Mouse (Mus musculus): Measurements from ENCODE around the gene Mpst. TPM values are rescaled to one million over a fixed set of nuclear protein-coding genes. Genes with fewer than 3 reads are reported as not detected.
A peak's percentile ranks its signal among the peaks of the same experiment; 100 is the strongest.

Mpst gene
- polyA plus RNA-seq, 1 experiment from 2014 or later, result 2.7 TPM

DNA sequence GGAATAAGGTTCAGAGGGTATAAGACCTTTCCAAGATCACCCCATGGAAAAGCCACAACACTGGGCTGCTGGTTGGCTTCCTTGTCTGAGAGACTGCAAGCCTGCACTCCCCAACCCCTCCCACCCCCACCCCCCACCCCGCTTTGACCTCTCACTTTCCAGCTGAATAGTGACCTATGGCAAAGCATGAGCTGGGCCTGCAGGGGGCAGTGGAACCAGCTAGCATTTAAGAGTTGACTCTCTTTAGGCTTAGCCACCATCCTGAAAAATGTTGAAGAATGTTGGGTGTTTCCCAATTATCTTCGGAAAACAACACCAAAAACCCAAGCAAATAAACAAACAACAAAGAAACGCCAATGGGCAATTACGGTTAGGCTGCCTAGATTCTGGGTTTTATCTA, 19.0 kb downstream of the Mpst start:
- 64% methylated on average over 4 of the region's 4 CpGs for WGBS
- peaks cover 4% of the 10 kb centered on the region; the same call in 1 of the 2 replicates for H3K4me1 ChIP-seq (replicated peaks; ENCODE audit: control insufficient read depth, insufficient read depth, low read length)
- no peak overlapping the region for H3K27ac ChIP-seq (ENCODE audit: low read depth, low read length)
- H3K4me3 ChIP-seq (ENCODE audit: low read depth, low read length), result no peak overlapping the region
- DNase-seq (ENCODE audit: low spot score) (no peak), ATAC-seq (replicated peaks; ENCODE audit: low FRiP score) (no peak)
- H3K27me3 ChIP-seq (ENCODE audit: control insufficient read depth, insufficient read depth, low read length), result no peaks in the 10 kb centered on the region
- no peaks in the 10 kb centered on the region for H3K9me3 ChIP-seq (ENCODE audit: control insufficient read depth, low read length)
- H3K36me3 ChIP-seq (ENCODE audit: control insufficient read depth, insufficient read depth, low read length), result no peaks in the 10 kb centered on the region
- H3K4me2 ChIP-seq (ENCODE audit: low read depth, low read length, severe bottlenecking), result no peak overlapping the region
- H3K9ac ChIP-seq (ENCODE audit: low read length), result no peak overlapping the region

- Histone ChIP-seq H3K36me3 (ENCODE audit: control insufficient read depth, insufficient read depth, low read length) (peaks cover 3% of the 10 kb centered on the region; the same call in 1 of the 2 replicates), H3K4me3 (ENCODE audit: low read depth, low read length) (peak within 1 kb of the TSS; percentile 67), H3K9ac (ENCODE audit: low read length) (peak within 1 kb of the TSS; percentile 65), H3K9me3 (ENCODE audit: control insufficient read depth, low read length) (no peaks in the 10 kb centered on the region), H3K27me3 (ENCODE audit: control insufficient read depth, insufficient read depth, low read length) (no peaks in the 10 kb centered on the region), H3K27ac (ENCODE audit: low read depth, low read length) (no peak within 1 kb of the TSS), H3K4me1 (replicated peaks; ENCODE audit: control insufficient read depth, insufficient read depth, low read length) (peaks cover 2% of the 10 kb centered on the region; the same call in 1 of the 2 replicates), H3K4me2 (ENCODE audit: low read depth, low read length, severe bottlenecking) (peak within 1 kb of the TSS; percentile 76)
- 2% methylated on average over 51 of the region's 52 CpGs for WGBS
- ATAC-seq (replicated peaks; ENCODE audit: low FRiP score), result peak; percentile 88
- peak; percentile 90 for DNase-seq (ENCODE audit: low spot score)
Observed at GRCm38 (mm10) chr15:78428391-78429138, 22.3 kb downstream of the Mpst start, which contains the start of gene Kctd17. TSS of gene Kctd17 (plus strand) at chr15:78428564.

DNA sequence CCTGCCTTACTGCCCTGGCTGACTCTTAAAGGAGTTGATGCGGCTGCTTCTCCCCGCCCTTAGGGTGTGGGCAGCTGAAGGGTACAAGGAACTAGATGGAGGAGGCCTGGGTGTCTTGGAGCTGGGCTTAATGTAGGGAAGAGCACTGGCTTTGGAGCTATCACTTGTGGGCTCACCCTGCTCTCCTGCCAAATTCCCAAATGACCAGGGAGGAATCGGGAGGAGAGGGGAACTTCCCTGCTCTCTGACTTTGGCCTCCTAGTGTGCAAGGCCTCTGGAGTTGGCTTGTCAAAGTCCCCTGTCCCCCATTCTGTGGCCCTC, 22.9 kb downstream of the Mpst start:
- H3K9ac ChIP-seq (ENCODE audit: low read length), result peak overlapping the region; percentile 65
- H3K27me3 ChIP-seq (ENCODE audit: control insufficient read depth, insufficient read depth, low read length), result no peaks in the 10 kb centered on the region
- H3K4me1 ChIP-seq (replicated peaks; ENCODE audit: control insufficient read depth, insufficient read depth, low read length), result peaks cover 2% of the 10 kb centered on the region; the same call in 1 of the 2 replicates
- peak overlapping the region; percentile 76 for H3K4me2 ChIP-seq (ENCODE audit: low read depth, low read length, severe bottlenecking)
- ATAC-seq (replicated peaks; ENCODE audit: low FRiP score) (no peak), DNase-seq (ENCODE audit: low spot score) (no peak)
- no peaks in the 10 kb centered on the region for H3K9me3 ChIP-seq (ENCODE audit: control insufficient read depth, low read length)
- peaks cover 3% of the 10 kb centered on the region; the same call in 1 of the 2 replicates for H3K36me3 ChIP-seq (ENCODE audit: control insufficient read depth, insufficient read depth, low read length)
- H3K27ac ChIP-seq (ENCODE audit: low read depth, low read length), result no peak overlapping the region
- 3% methylated on average over 3 of the region's 3 CpGs for WGBS
- H3K4me3 ChIP-seq (ENCODE audit: low read depth, low read length), result peak overlapping the region; percentile 67

DNA sequence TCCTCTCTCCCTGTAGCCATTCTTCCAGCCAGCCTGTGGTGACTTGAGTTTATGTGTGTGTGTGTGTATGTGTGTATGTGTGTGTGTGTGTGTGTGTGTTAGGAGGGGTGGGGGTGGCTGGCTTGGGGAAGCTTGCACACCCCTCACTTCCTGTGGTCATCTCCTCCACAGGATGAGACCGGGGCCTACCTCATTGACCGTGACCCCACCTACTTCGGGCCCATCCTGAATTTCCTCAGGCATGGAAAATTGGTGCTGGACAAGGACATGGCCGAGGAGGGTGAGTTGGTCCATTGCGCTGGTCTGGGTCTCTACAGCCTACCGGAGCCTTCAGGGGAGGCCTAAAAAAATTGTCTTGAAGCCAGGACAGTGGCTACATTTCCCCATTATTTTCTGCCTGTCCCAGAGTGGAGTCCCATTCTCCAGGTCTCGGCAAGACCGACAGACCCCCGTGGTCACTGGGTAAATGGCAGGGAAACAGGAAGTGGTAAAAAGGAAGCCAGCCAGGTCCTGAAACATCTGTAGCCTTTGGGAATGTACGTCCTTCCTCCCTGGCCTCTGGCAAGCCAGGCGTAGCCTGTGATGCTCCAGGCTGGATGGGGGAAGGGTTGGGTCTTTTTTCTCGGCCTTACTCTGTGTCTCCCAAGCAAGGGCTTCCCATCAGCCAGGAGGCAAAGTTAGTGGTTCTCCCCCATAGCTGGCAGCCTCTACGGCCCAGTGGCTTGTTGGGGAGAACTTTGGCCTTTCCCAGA, 23.8 kb downstream of the Mpst start:
- peak overlapping the region; percentile 65; the same call in 1 of the 2 replicates for H3K9ac ChIP-seq (ENCODE audit: low read length)
- H3K27ac ChIP-seq (ENCODE audit: low read depth, low read length), result no peak overlapping the region
- peak overlapping the region; percentile 76; the same call in 1 of the 2 replicates for H3K4me2 ChIP-seq (ENCODE audit: low read depth, low read length, severe bottlenecking)
- no peaks in the 10 kb centered on the region for H3K27me3 ChIP-seq (ENCODE audit: control insufficient read depth, insufficient read depth, low read length)
- no peaks in the 10 kb centered on the region for H3K9me3 ChIP-seq (ENCODE audit: control insufficient read depth, low read length)
- H3K36me3 ChIP-seq (ENCODE audit: control insufficient read depth, insufficient read depth, low read length), result peaks cover 3% of the 10 kb centered on the region; the same call in 1 of the 2 replicates
- no peak overlapping the region for H3K4me3 ChIP-seq (ENCODE audit: low read depth, low read length)
- 91% methylated on average over 13 of the region's 13 CpGs for WGBS
- no peak for DNase-seq (ENCODE audit: low spot score)
- H3K4me1 ChIP-seq (replicated peaks; ENCODE audit: control insufficient read depth, insufficient read depth, low read length), result peaks cover 2% of the 10 kb centered on the region; the same call in 1 of the 2 replicates
- ATAC-seq (replicated peaks; ENCODE audit: low FRiP score), result no peak

DNA sequence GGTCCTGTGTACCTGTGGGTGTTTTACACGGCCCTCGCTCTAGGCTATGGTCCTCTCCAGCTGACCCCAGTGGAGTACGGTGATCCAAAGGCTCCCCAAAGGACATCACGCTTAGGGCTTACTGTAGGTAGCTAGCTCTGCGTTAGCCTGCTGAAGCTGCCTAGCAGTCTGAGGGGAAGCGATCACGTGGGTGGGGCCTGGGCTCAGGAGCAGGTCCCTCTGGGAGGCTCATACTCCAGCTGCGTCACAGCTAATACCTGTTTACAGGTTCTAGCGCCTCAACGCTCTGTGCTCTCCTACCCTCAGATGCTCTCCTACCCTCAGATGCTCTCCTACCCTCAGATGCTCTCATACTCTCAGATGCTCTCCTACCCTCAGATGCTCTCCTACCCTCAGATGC, 24.7 kb downstream of the Mpst start:
- H3K4me2 ChIP-seq (ENCODE audit: low read depth, low read length, severe bottlenecking), result no peak overlapping the region
- H3K36me3 ChIP-seq (ENCODE audit: control insufficient read depth, insufficient read depth, low read length), result peaks cover 3% of the 10 kb centered on the region; the same call in 1 of the 2 replicates
- H3K9ac ChIP-seq (ENCODE audit: low read length), result no peak overlapping the region
- no peak for DNase-seq (ENCODE audit: low spot score)
- H3K27ac ChIP-seq (ENCODE audit: low read depth, low read length), result no peak overlapping the region
- H3K4me3 ChIP-seq (ENCODE audit: low read depth, low read length), result no peak overlapping the region
- no peaks in the 10 kb centered on the region for H3K27me3 ChIP-seq (ENCODE audit: control insufficient read depth, insufficient read depth, low read length)
- H3K4me1 ChIP-seq (replicated peaks; ENCODE audit: control insufficient read depth, insufficient read depth, low read length), result peaks cover 2% of the 10 kb centered on the region; the same call in 1 of the 2 replicates
- H3K9me3 ChIP-seq (ENCODE audit: control insufficient read depth, low read length), result no peaks in the 10 kb centered on the region
- WGBS, result 87% methylated on average over 10 of the region's 10 CpGs
- no peak for ATAC-seq (replicated peaks; ENCODE audit: low FRiP score)

GRCm38 (mm10) chr15:78431541-78432121, 25.4 kb downstream of the Mpst start:
- no peak overlapping the region for H3K4me2 ChIP-seq (ENCODE audit: low read depth, low read length, severe bottlenecking)
- no peak overlapping the region for H3K9ac ChIP-seq (ENCODE audit: low read length)
- H3K36me3 ChIP-seq (ENCODE audit: control insufficient read depth, insufficient read depth, low read length), result peaks cover 3% of the 10 kb centered on the region; the same call in 1 of the 2 replicates
- H3K4me1 ChIP-seq (replicated peaks; ENCODE audit: control insufficient read depth, insufficient read depth, low read length), result peaks cover 8% of the 10 kb centered on the region
- DNase-seq (ENCODE audit: low spot score) (no peak), ATAC-seq (replicated peaks; ENCODE audit: low FRiP score) (no peak)
- no peaks in the 10 kb centered on the region for H3K9me3 ChIP-seq (ENCODE audit: control insufficient read depth, low read length)
- H3K27ac ChIP-seq (ENCODE audit: low read depth, low read length), result no peak overlapping the region
- no peak overlapping the region for H3K4me3 ChIP-seq (ENCODE audit: low read depth, low read length)
- 86% methylated on average over 7 of the region's 7 CpGs for WGBS
- no peaks in the 10 kb centered on the region for H3K27me3 ChIP-seq (ENCODE audit: control insufficient read depth, insufficient read depth, low read length)

GRCm38 (mm10) chr15:78434896-78435520, 28.8 kb downstream of the Mpst start:
- no peak overlapping the region for H3K27ac ChIP-seq (ENCODE audit: low read depth, low read length)
- no peak overlapping the region for H3K4me3 ChIP-seq (ENCODE audit: low read depth, low read length)
- peaks cover 16% of the 10 kb centered on the region for H3K4me1 ChIP-seq (replicated peaks; ENCODE audit: control insufficient read depth, insufficient read depth, low read length)
- no peaks in the 10 kb centered on the region for H3K9me3 ChIP-seq (ENCODE audit: control insufficient read depth, low read length)
- ATAC-seq (replicated peaks; ENCODE audit: low FRiP score), result no peak; the same call in 1 of the 2 replicates
- H3K27me3 ChIP-seq (ENCODE audit: control insufficient read depth, insufficient read depth, low read length), result no peaks in the 10 kb centered on the region; the same call in 1 of the 2 replicates
- peaks cover 3% of the 10 kb centered on the region; the same call in 1 of the 2 replicates for H3K36me3 ChIP-seq (ENCODE audit: control insufficient read depth, insufficient read depth, low read length)
- no peak overlapping the region for H3K4me2 ChIP-seq (ENCODE audit: low read depth, low read length, severe bottlenecking)
- H3K9ac ChIP-seq (ENCODE audit: low read length), result no peak overlapping the region
- peak; percentile 74 for DNase-seq (ENCODE audit: low spot score)
- 26% methylated on average over 6 of the region's 6 CpGs for WGBS

- H3K4me2 ChIP-seq (ENCODE audit: low read depth, low read length, severe bottlenecking), result no peak overlapping the region
- peaks cover 16% of the 10 kb centered on the region for H3K4me1 ChIP-seq (replicated peaks; ENCODE audit: control insufficient read depth, insufficient read depth, low read length)
- no peaks in the 10 kb centered on the region for H3K9me3 ChIP-seq (ENCODE audit: control insufficient read depth, low read length)
- no peak; the same call in 1 of the 2 replicates for ATAC-seq (replicated peaks; ENCODE audit: low FRiP score)
- 89% methylated on average over 11 of the region's 11 CpGs for WGBS
- DNase-seq (ENCODE audit: low spot score), result no peak
- no peak overlapping the region for H3K4me3 ChIP-seq (ENCODE audit: low read depth, low read length)
- H3K36me3 ChIP-seq (ENCODE audit: control insufficient read depth, insufficient read depth, low read length), result peaks cover 3% of the 10 kb centered on the region; the same call in 1 of the 2 replicates
- H3K9ac ChIP-seq (ENCODE audit: low read length), result no peak overlapping the region
- no peaks in the 10 kb centered on the region; the same call in 1 of the 2 replicates for H3K27me3 ChIP-seq (ENCODE audit: control insufficient read depth, insufficient read depth, low read length)
- no peak overlapping the region for H3K27ac ChIP-seq (ENCODE audit: low read depth, low read length)
Observed at GRCm38 (mm10) chr15:78435681-78436080, 29.5 kb downstream of the Mpst start.

Data from forebrain, embryonic 11.5 days (tissue).